Mouse (Mus musculus): ENCODE results near the gene Gm9045.
"Not testable (repeated sequence)": the region's sequence is repeated elsewhere in the genome, so short reads cannot be mapped to it uniquely, and the experiment has no call there.

- not testable (repeated sequence) for TF ChIP-seq CTCF (IDR thresholded peaks at IDR 0.05); POLR2A (IDR thresholded peaks at IDR 0.05; ENCODE audit: insufficient read depth, low read depth, low read length)
Observed at GRCm38 (mm10) chr10:118332308-118332707, 5.3 kb downstream of the Gm9045 start, which contains the start of gene Gm9044.

Data from heart, adult 2 months (tissue).